Mouse (Mus musculus) lung, embryonic 14.5 days (tissue): Measurements from ENCODE around the gene Ppp1r12c. TPM values are rescaled to one million over a fixed set of nuclear protein-coding genes. Genes with fewer than 3 reads are reported as not detected.
A peak's percentile ranks its signal among the peaks of the same experiment; 100 is the strongest.
"Not testable (repeated sequence)": the region's sequence is repeated elsewhere in the genome, so short reads cannot be mapped to it uniquely, and the experiment has no call there.

Source experiments
- ATAC-seq: fragments of 200-750 bp; cut with Nextera tagmentation; 2 replicates; pipeline ENCODE4 v1.8.0; 2017; ENCODE audit warnings: mild to moderate bottlenecking, moderate TSS enrichment, moderate library complexity; ENCODE audit not compliant: insufficient read depth
- DNase-seq: peaks from one replicate; pipeline ENCODE4 v3.0.0-alpha.2; 2015
- H3K27ac ChIP-seq: fragments of 300-500 bp; sonication (generic); 2 replicates; pipeline ENCODE4 v1.5.1; 2014; ENCODE audit warnings: low read depth, mild to moderate bottlenecking, moderate library complexity
- H3K27me3 ChIP-seq: fragments of 300-500 bp; sonication (generic); 2 replicates; pipeline ENCODE4 v1.6.1; 2014; ENCODE audit warnings: low read length, control low read depth; ENCODE audit not compliant: insufficient read depth
- H3K36me3 ChIP-seq: fragments of 300-500 bp; sonication (generic); 2 replicates; pipeline ENCODE4 v1.6.1; 2014; ENCODE audit warnings: control low read depth; ENCODE audit not compliant: insufficient read depth
- H3K4me1 ChIP-seq: fragments of 300-500 bp; sonication (generic); 2 replicates; pipeline ENCODE4 v1.6.1; 2014; ENCODE audit warnings: antibody characterized with exemption, control low read depth; ENCODE audit not compliant: insufficient read depth
- H3K4me2 ChIP-seq: fragments of 300-500 bp; sonication (generic); 2 replicates; pipeline ENCODE4 v1.6.1; 2014; ENCODE audit warnings: mild to moderate bottlenecking
- H3K4me3 ChIP-seq: fragments of 300-500 bp; sonication (generic); 2 replicates; pipeline ENCODE4 v1.5.1; 2014; ENCODE audit warnings: low read depth, low read length
- H3K9ac ChIP-seq: fragments of 300-500 bp; sonication (generic); 2 replicates; pipeline ENCODE4 v1.6.1; 2014
- H3K9me3 ChIP-seq: fragments of 300-500 bp; sonication (generic); 2 replicates; pipeline ENCODE4 v1.6.1; 2016; ENCODE audit warnings: low read depth, low read length, control low read depth
- CTCF ChIP-seq: IDR thresholded peaks from 2 replicates; pipeline ENCODE4 v1.5.1; 2016; ENCODE audit warnings: antibody characterized with exemption, low read depth
- WGBS: fragments of 180-500 bp; shearing (Covaris S2); extraction: QIAGEN DNeasy Blood & Tissue Kit; methylation state at CpG from one replicate; pipeline ENCODE4 v1.1.7; 2014; 5-methylcytosine and 5-hydroxymethylcytosine counted together
- polyA plus RNA-seq: library from polyadenylated mRNA; unstranded; fragments of >200 nt; fragmentation: Nextera tagmentation; extraction: Ambion mirVana; gene quantifications from 2 replicates; pipeline ENCODE4 v1.2.1, GENCODE M21; 2014

Gene Ppp1r12c
- polyA plus RNA-seq, 1 experiment from 2014 or later, result 54.3 TPM

DNA sequence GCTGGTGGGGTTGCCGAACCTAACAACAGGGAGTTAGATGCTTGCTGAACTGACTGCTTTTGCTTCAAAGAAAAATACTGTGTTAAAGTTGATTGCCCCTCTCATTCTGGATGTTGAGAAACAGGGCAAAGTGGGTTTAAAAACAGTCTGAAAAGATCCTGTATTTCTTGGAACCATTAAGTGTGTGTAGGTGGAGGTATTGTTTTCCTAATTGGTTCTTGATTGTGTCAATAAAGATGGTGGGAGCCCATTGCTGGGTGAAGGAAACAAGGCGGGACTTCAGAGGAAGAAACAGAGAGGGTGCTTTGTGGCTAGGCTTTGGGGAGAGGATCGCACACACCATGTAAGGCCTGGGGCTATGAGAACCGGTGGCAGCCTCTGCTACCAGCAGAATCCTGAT, 35.7 kb upstream of the Ppp1r12c start:
- no peak for ATAC-seq
- Histone ChIP-seq H3K27me3 (no peaks in the 10 kb centered on the region), H3K4me2 (no peak overlapping the region), H3K9me3 (no peaks in the 10 kb centered on the region), H3K36me3 (no peaks in the 10 kb centered on the region), H3K9ac (no peak overlapping the region), H3K4me3 (no peak overlapping the region), H3K4me1 (no peaks in the 10 kb centered on the region), H3K27ac (no peak overlapping the region)
- WGBS, result 43% methylated on average over 4 of the region's 4 CpGs
- no peak for DNase-seq
- no peak for TF ChIP-seq CTCF

DNA sequence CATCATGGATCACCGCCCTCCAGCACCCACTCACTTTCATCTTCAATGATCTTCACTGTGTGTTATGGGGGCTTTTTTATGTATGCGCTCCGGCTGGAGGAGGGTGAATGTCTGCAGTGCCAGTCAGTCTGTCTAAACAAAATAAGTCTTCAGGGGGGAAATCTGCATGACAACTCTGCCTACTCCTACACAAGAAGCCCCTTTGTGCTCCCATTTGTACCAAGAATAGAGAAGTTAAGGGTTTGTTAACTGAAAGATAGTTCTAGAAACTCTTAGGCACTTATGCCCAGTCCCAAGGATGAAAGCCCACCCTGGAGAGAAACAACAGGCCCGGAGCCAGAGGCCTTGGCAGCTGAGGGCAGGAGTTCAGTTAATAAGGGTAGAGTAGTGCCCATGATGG, 34.9 kb upstream of the Ppp1r12c start:
- DNase-seq (no peak), ATAC-seq (no peak)
- Histone ChIP-seq H3K4me3 (no peak overlapping the region), H3K27me3 (no peaks in the 10 kb centered on the region), H3K9ac (no peak overlapping the region), H3K27ac (no peak overlapping the region), H3K4me2 (no peak overlapping the region), H3K4me1 (no peaks in the 10 kb centered on the region), H3K9me3 (no peaks in the 10 kb centered on the region), H3K36me3 (no peaks in the 10 kb centered on the region)
- WGBS, result 88% methylated on average over 4 of the region's 4 CpGs
- TF ChIP-seq CTCF, result no peak

DNA sequence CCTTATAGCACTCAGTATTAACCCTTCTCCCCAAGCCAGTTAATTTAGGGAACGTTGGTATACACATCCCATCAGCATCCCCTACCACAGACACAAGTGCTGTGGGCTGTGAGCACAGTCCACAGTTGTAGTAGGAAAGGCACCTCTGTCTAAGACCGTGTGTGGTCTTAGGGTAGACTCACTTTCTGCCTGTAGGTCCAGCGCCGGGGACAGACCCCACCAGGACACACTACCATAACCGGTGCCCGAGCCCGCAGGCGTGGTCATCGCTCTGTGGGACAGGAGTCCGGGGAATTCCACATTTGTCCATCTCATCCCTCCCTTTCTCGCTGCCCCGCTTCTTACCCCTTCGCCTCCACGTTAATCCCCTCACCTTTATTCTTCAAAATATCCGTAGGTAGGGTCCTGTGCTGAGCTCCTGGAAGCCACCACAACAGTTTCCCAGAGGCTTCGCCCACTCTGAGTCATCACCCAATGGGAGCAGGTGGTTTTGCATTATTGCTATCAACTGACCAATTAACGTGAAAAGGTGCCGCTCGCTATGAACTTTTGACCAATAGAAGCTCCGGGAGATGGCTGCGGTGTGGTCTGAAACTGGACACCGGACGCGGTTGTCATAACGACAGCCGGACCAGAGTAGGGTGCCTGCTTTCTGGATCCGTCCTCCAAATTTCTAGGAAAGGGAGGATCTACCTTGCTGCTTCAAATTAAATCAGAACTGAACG, 30.7 kb upstream of the Ppp1r12c start, which contains the start of gene Dnaaf3:
Gene Dnaaf3 (minus strand): TSS at position 449 of the 725 bp plus-strand sequence.
- 1% methylated on average over 28 of the region's 28 CpGs for WGBS
- peaks cover 8% of the 10 kb centered on the region for H3K27me3 ChIP-seq
- no peak within 1 kb of the TSS for H3K27ac ChIP-seq
- H3K9me3 ChIP-seq, result no peaks in the 10 kb centered on the region
- no peaks in the 10 kb centered on the region for H3K4me1 ChIP-seq
- peak within 1 kb of the TSS; percentile 29 for H3K4me3 ChIP-seq
- no peaks in the 10 kb centered on the region for H3K36me3 ChIP-seq
- ATAC-seq, result peak; percentile 97
- no peak for TF ChIP-seq CTCF
- peak within 1 kb of the TSS; percentile 5; the same call in 1 of the 2 replicates for H3K9ac ChIP-seq
- DNase-seq, result peak; percentile 89
- H3K4me2 ChIP-seq, result peak within 1 kb of the TSS; percentile 60

DNA sequence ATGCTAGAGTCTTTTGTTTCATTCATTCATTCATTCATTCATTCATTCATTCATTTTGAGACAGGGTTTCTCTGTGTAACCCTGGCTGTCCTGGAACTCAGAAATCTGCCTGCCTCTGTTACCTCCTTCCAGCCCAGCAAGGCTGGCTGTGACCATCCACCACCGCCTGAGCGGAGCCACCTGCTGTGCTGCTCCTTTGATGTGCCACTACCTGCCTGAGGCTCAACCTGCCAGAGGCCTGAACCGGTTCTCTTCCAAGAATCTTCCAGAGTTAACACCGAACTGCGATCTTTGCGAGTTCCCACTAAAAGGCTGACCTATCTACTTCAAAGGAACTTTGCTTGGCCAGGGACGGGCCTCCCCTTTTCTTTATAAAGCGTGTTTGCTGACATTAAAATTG, 28.7 kb upstream of the Ppp1r12c start:
- not testable (repeated sequence) for H3K4me2 ChIP-seq, DNase-seq, H3K36me3 ChIP-seq, H3K4me3 ChIP-seq, ATAC-seq, H3K27ac ChIP-seq, H3K4me1 ChIP-seq, H3K9ac ChIP-seq, H3K9me3 ChIP-seq
- peaks cover 10% of the 10 kb centered on the region for H3K27me3 ChIP-seq
- WGBS, result 39% methylated on average over 8 of the region's 8 CpGs

DNA sequence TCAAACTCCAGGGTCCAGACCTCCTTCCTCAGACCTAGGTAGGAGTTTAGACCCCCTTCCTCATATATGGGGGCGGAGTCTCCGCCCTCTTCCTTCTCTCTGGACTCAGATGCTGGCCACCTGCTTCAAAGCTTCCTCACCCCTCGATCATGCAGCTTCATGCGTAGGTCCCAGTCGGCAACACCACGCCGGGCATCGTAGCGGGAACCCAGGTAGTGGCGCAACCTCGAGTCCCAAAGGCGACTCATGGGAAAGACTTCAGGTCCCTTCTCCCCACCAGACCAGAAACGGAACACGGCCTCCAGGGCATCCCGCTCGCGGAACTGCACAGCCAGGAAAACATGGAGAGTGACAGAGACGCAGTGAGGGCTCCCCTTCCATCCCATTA, 25.8 kb upstream of the Ppp1r12c start:
- H3K27me3 ChIP-seq, result peaks cover 10% of the 10 kb centered on the region
- H3K27ac ChIP-seq, result no peak overlapping the region
- WGBS, result 49% methylated on average over 18 of the region's 18 CpGs
- peak overlapping the region; percentile 69 for H3K4me2 ChIP-seq
- no peak for TF ChIP-seq CTCF
- no peaks in the 10 kb centered on the region for H3K4me1 ChIP-seq
- peak overlapping the region; percentile 30; the same call in 1 of the 2 replicates for H3K4me3 ChIP-seq
- no peaks in the 10 kb centered on the region for H3K9me3 ChIP-seq
- no peaks in the 10 kb centered on the region for H3K36me3 ChIP-seq
- DNase-seq (no peak), ATAC-seq (no peak)
- H3K9ac ChIP-seq, result no peak overlapping the region

DNA sequence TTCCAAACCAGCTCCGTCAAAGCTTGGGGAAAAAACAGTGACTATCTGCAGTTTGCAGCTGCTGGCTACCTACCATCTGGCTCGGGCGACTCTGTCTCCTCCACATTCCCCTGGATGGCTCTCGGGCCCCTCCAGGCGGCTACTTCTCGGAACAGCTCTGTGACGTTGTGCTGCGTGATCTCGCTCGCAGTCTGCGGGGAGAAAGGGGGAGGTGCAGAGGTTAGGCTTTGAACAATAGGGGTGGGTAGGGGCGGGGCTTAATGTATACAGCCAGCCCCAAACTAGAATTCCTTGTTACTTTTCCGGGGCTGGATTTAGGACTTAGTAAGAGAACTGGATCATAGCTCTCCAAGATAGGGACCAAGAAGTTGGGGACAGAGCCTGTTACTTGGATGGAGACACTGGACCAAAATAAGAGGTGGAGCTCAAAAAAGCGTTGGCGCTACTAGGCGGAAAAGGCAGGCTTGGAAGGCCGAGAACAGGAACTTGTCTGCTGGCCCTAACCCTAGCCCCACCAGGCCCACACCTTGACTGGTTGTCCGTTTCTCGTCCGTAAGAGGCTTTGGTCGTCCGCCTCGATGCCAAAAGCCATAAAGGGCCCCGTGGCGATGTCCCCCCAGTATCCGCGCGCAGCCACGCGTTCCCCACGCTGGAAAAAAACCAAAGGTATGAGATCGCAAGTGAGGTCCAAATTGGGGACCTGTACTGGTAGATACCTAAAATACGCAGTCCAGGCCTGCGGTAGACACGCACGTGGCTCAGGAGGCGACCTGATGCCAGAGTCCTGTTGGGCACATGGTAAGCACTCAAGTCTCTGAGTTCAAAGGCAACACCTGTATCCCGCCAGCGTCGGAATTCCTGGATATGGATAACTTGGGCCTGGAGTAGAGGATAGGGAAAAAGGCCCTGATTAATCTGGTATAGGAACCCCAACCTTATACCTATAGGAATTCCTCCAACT, 25.1 kb upstream of the Ppp1r12c start:
- H3K27ac ChIP-seq, result peak overlapping the region; percentile 61; the same call in 1 of the 2 replicates
- peak; percentile 97 for DNase-seq
- 21% methylated on average over 40 of the region's 40 CpGs for WGBS

More for the DNA sequence above, 25.1 kb upstream of the Ppp1r12c start:
- no peaks in the 10 kb centered on the region for H3K36me3 ChIP-seq
- peak overlapping the region; percentile 30 for H3K4me3 ChIP-seq
- peak; percentile 94 for ATAC-seq
- H3K4me1 ChIP-seq, result no peaks in the 10 kb centered on the region
- peak overlapping the region; percentile 52 for H3K9ac ChIP-seq
- H3K4me2 ChIP-seq, result peak overlapping the region; percentile 69
- peaks cover 10% of the 10 kb centered on the region for H3K27me3 ChIP-seq
- no peaks in the 10 kb centered on the region for H3K9me3 ChIP-seq
- peak; percentile 82 for TF ChIP-seq CTCF
